Mouse (Mus musculus): ENCODE data around the gene Ppp1r9b.

DNA sequence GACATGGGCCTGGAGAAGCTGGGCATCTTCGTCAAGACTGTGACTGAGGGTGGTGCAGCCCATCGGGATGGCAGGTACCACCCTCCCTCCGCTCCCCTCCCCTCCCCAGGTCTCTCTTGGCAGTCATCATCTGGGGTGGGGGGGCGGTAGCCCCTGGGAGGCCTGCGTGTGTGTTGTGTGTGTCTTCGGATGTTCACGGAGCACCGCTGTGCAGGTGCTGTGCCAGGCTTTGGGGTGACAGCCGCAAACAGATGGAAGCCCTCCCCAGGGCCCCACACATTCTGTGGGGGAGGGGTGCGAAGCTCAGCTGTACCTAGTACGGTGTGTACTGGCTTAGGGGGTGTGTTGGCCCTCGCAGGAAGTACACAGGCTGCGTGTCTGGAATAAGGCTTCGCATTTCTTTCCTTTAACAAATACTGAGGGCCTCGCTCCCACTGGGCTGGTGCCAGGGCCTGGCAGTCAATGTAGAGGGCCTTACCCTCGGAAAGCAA is 7.3 kb downstream of the Ppp1r9b start:
- TF ChIP-seq CTCF (IDR thresholded peaks at IDR 0.05; ENCODE audit: borderline replicate concordance, insufficient read depth, low read length) = no peak
- no peak for TF ChIP-seq POLR2A (IDR thresholded peaks at IDR 0.05; ENCODE audit: low read depth, low read length)

Data from embryonic fibroblast, embryonic 13.5 days (primary cell).